Mouse (Mus musculus) liver, embryonic 14.5 days (tissue): ENCODE results near the gene Arhgef17. TPM values are rescaled to one million over a fixed set of nuclear protein-coding genes. Genes with fewer than 3 reads are reported as not detected.
A peak's percentile ranks its signal among the peaks of the same experiment; 100 is the strongest.

Experiments
- ATAC-seq: fragments of 200-750 bp; cut with Nextera tagmentation; 2 replicates; pipeline ENCODE4 v1.8.0; 2017; ENCODE audit warnings: moderate number of reproducible peaks, mild to moderate bottlenecking, moderate library complexity; ENCODE audit not compliant: insufficient read depth
- DNase-seq, 3 experiments: peaks; one replicate each; pipeline ENCODE4 v3.0.0-alpha.2; 2012 to 2013; ENCODE audit warnings: low read depth in 3 of 3, low spot score in 3 of 3
- H3K27ac ChIP-seq: fragments of 300-500 bp; sonication (generic); 2 replicates; pipeline ENCODE4 v1.5.1; 2014; ENCODE audit warnings: moderate library complexity, mild to moderate bottlenecking, control low read depth, inconsistent platforms
- H3K27me3 ChIP-seq: fragments of 300-500 bp; sonication (generic); 2 replicates; pipeline ENCODE4 v1.6.1; 2014; ENCODE audit warnings: mild to moderate bottlenecking, low read length, moderate library complexity; ENCODE audit not compliant: control insufficient read depth, insufficient read depth
- H3K36me3 ChIP-seq: fragments of 300-500 bp; sonication (generic); replicated peaks from 2 replicates; pipeline ENCODE4 v1.6.1; 2014; ENCODE audit warnings: low read depth; ENCODE audit not compliant: control insufficient read depth, insufficient read depth
- H3K4me1 ChIP-seq, 2 experiments: fragments of 200-500 bp in 1 of 2; fragments of 300-500 bp in 1 of 2; sonication (generic) in 1 of 2; replicated peaks; 2 replicates each; pipeline ENCODE4 v1.6.1; 2012 to 2014; ENCODE audit warnings: antibody characterized with exemption in 1 of 2, inconsistent platforms in 1 of 2, low read length in 1 of 2; ENCODE audit not compliant: control insufficient read depth in 2 of 2, insufficient read depth in 2 of 2
- H3K4me2 ChIP-seq: fragments of 300-500 bp; sonication (generic); 2 replicates; pipeline ENCODE4 v1.6.1; 2014; ENCODE audit warnings: low read depth, mild to moderate bottlenecking, control low read depth, moderate library complexity
- H3K4me3 ChIP-seq, 2 experiments: fragments of 200-500 bp in 1 of 2; fragments of 300-500 bp in 1 of 2; sonication (generic) in 1 of 2; 2 replicates each; pipeline ENCODE4 v1.5.1; 2012 to 2014; ENCODE audit warnings: low read depth in 2 of 2, low read length in 2 of 2, mild to moderate bottlenecking in 2 of 2, control low read depth in 1 of 2, inconsistent platforms in 1 of 2, moderate library complexity in 1 of 2; ENCODE audit not compliant: insufficient read depth in 1 of 2
- H3K9ac ChIP-seq: fragments of 300-500 bp; sonication (generic); replicated peaks from 2 replicates; pipeline ENCODE4 v1.6.1; 2014; ENCODE audit warnings: mild to moderate bottlenecking, control low read depth, moderate library complexity
- H3K9me3 ChIP-seq: fragments of 300-500 bp; sonication (generic); 2 replicates; pipeline ENCODE4 v1.6.1; 2016; ENCODE audit warnings: low read length, mixed read lengths; ENCODE audit not compliant: control insufficient read depth
- CTCF ChIP-seq: IDR thresholded peaks from 2 replicates; pipeline ENCODE4 v1.5.1; 2016; ENCODE audit warnings: antibody characterized with exemption, low read depth, control low read depth
- EP300 ChIP-seq: IDR thresholded peaks from 2 replicates; pipeline ENCODE4 v1.6.1; 2016; ENCODE audit warnings: antibody characterized with exemption, low read depth
- WGBS: fragments of 180-500 bp; shearing (Covaris S2); extraction: QIAGEN DNeasy Blood & Tissue Kit; methylation state at CpG from one replicate; pipeline ENCODE4 v1.1.7; 2014; ENCODE audit not compliant: insufficient replicate concordance; 5-methylcytosine and 5-hydroxymethylcytosine counted together
- polyA plus RNA-seq, 2 experiments: library from polyadenylated mRNA; depleted of rRNA in 1 of 2; stranded (reverse) in 1 of 2; unstranded in 1 of 2; fragments of >200 nt; fragmentation: Nextera tagmentation in 1 of 2; extraction: Ambion mirVana in 1 of 2; gene quantifications; 2 replicates each; pipeline versions ENCODE4 v1.2.1 to v1.2.3; 2012 to 2014

The Arhgef17 gene
- polyA plus RNA-seq (2012; rRNA removed) (1.7 and 2.0 TPM in 2 replicates), polyA plus RNA-seq (2014; fragmentation: Nextera tagmentation; extraction: Ambion mirVana) (0.70 and 0.72 TPM in 2 replicates)

DNA sequence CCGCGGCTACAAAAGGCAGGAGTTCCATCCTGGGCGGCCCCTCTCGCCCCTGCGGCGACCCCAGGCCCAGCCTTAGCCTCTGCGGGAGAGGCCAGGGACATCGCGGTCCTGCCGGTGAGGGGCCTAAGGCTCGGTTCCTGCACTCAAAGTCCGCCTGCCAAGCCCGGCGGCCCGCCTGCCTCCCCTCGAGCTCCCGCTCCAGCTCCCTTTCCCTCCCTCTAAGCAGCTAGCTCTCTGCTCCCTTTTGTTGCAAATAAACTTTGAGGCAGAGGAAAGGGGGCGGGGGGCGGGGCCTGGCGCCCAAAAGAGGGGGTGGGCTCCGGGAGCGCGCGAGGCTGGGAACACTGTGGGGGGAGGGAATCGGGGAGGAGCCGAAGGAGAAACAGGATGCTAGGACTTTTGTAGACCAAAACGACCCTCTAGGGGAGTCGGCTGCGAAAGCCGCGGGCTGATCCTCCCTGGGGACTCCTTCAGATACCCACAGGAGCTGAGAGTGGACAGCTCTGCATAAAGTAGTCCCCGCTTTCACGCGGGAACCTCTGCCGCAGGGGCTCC, at the start of gene Arhgef17:
Gene Arhgef17, minus strand, starts transcription at position 182 of the 555 bp plus-strand sequence.
- peak within 1 kb of the TSS; percentile 70 for H3K4me2 ChIP-seq
- H3K9ac ChIP-seq: no peak within 1 kb of the TSS; the same call in 1 of the 2 replicates
- peaks cover 0 to 3% of the 10 kb centered on the region in 2 experiments; a peak in 1 of 4 replicates for H3K4me1 ChIP-seq
- peak; percentile 59 for ATAC-seq
- H3K27me3 ChIP-seq: peaks cover 36% of the 10 kb centered on the region
- DNase-seq: peak in 1 of 3 experiments; percentile 10
- no peaks in the 10 kb centered on the region for H3K36me3 ChIP-seq
- 1% methylated on average over 35 of the region's 35 CpGs for WGBS
- peak within 1 kb of the TSS; percentile 54 to 63 for H3K4me3 ChIP-seq
- no peak within 1 kb of the TSS for H3K27ac ChIP-seq
- no peak for TF ChIP-seq EP300
- TF ChIP-seq CTCF: no peak
- no peaks in the 10 kb centered on the region for H3K9me3 ChIP-seq

DNA sequence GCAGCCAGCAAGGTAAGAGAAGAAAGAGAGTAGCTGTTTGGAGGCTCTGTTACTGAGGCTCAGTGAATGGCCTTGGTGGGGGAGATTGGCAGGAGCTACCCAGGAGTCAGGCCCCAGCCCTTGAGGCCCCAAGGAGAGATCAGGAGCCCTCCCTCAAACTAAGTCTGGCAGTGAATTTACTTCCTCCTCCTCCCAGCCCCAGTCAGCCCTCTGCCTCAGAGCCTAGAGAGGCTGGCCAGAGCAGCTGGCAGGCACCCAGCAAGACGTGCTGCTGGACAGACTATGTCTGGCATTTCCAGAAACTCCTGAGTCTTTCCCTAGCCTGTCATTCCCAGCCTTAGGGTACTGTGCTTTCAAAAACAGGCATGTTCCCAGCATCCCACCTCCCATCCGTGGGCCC, 47.3 kb upstream of the Arhgef17 start:
- DNase-seq (no peak), ATAC-seq (no peak)
- no peak overlapping the region for H3K4me2 ChIP-seq
- no peak overlapping the region for H3K4me3 ChIP-seq
- H3K27me3 ChIP-seq: peaks cover 9% of the 10 kb centered on the region
- H3K9ac ChIP-seq: no peak overlapping the region
- no peak overlapping the region for H3K27ac ChIP-seq
- TF ChIP-seq CTCF (no peak), EP300 (no peak)
- H3K36me3 ChIP-seq: no peaks in the 10 kb centered on the region
- 29% methylated on average over 2 of the region's 2 CpGs for WGBS
- peaks cover 0 to 4% of the 10 kb centered on the region in 2 experiments; a peak in 2 of 4 replicates for H3K4me1 ChIP-seq
- no peaks in the 10 kb centered on the region for H3K9me3 ChIP-seq

DNA sequence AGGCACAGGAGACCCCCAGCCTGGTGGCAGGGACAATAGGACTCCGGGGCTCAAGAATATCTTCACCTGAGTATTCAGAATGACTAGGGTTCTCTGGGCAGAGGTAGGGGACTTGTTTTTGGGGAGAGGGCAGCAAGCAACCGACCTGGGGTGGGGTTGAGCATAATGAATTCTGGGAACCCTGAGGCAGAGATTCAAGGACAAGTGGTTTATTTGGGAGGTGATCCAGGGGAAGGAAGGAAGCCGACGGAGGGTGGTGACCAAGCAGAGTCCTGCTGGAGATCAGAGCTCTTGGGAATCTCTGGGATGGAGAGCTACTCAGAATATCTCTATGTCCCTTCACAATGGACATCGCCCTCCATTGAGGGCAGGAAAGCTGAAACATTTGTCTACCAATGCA, 46.3 kb upstream of the Arhgef17 start:
- Histone ChIP-seq H3K9me3 (no peaks in the 10 kb centered on the region), H3K36me3 (no peaks in the 10 kb centered on the region), H3K27ac (no peak overlapping the region), H3K9ac (no peak overlapping the region), H3K27me3 (peaks cover 18% of the 10 kb centered on the region), H3K4me1 (peaks cover 0 to 4% of the 10 kb centered on the region in 2 experiments; a peak in 1 of 4 replicates), H3K4me3 (no peak overlapping the region), H3K4me2 (no peak overlapping the region)
- 62% methylated on average over 5 of the region's 5 CpGs for WGBS
- DNase-seq (no peak), ATAC-seq (no peak)
- TF ChIP-seq CTCF (no peak), EP300 (no peak)

DNA sequence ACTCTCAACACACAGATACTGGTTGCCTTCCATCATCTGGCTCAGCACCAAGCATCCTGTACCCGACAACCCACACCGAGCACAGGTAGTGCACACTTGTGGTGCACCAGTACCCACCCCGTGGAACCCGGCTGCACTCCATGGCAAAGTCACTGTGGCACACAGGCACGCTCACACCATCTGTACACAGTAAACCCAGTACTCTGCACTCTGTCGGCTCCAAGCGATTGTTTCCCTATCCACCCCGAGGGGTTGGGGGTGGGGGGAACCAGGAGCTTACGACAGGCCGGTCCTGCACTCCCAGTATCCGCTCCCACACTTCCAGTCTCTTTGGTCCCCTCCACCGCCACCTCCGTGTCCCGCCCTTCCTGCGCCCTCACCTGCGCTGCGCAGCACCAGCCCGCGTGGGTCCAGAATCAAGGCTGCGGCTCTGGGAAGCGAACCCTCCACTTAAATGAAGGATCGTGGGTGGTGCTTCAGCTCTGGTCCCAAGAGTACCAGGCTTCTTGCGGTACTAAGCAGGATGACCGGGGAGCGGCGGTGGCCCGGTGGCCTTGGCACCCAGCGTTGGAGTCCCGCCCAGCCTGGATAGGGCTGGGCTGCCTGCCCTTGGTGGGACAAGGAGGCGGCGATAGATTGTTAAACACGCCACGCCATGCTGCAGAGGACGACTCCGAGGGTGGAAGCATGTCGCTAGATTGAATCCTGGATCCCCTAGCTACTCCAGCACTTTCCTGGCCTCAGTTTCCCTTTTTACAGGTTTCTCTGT, 42.4 kb upstream of the Arhgef17 start, which contains the start of gene P2ry6:
Gene P2ry6, minus strand, starts transcription at position 515 of the 769 bp plus-strand sequence.
- Histone ChIP-seq H3K4me2 (peak within 1 kb of the TSS; percentile 57), H3K9ac (no peak within 1 kb of the TSS), H3K27me3 (peaks cover 18% of the 10 kb centered on the region), H3K4me3 (no peak within 1 kb of the TSS), H3K9me3 (no peaks in the 10 kb centered on the region), H3K36me3 (no peaks in the 10 kb centered on the region), H3K27ac (no peak within 1 kb of the TSS), H3K4me1 (peaks cover 0 to 4% of the 10 kb centered on the region in 2 experiments; a peak in 1 of 4 replicates)
- no peak for DNase-seq
- WGBS: 5% methylated on average over 36 of the region's 36 CpGs
- ATAC-seq: no peak
- TF ChIP-seq EP300 (no peak), CTCF (no peak)

DNA sequence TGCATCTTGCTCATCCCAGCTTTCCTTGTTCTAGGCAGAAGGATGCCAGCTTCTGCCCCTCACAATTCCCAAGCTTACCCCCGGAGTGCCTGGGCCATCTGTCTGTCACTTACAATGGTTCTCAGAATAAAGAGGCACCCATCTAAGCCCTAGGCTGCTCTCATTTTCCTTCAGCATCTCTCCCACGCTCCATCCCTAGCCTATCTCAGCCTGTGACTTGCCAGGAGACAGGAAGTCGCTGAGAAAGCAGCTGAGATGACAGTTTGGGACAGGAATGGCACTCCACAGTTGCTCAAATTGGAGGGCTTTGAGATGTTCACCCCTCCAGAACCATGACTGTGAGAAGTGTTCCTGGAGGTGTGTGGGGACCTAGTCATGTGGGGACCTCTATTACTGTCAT, 41.0 kb upstream of the Arhgef17 start:
- TF ChIP-seq EP300 (no peak), CTCF (no peak)
- Histone ChIP-seq H3K4me1 (no peaks in the 10 kb centered on the region), H3K36me3 (no peaks in the 10 kb centered on the region), H3K27ac (no peak overlapping the region), H3K9ac (no peak overlapping the region), H3K27me3 (peaks cover 18% of the 10 kb centered on the region), H3K4me3 (no peak overlapping the region), H3K4me2 (no peak overlapping the region), H3K9me3 (no peaks in the 10 kb centered on the region)
- no peak for DNase-seq
- 33% methylated on average over 3 of the region's 3 CpGs for WGBS
- no peak for ATAC-seq
